Mouse (Mus musculus) bone marrow, adult 2 months (tissue): ENCODE measurements around the gene Nt5c2.
"Not testable (repeated sequence)": the region's sequence is repeated elsewhere in the genome, so short reads cannot be mapped to it uniquely, and the experiment has no call there.

ENCODE experiments used
- CTCF ChIP-seq: fragments of 200-500 bp; IDR thresholded peaks from 2 replicates; pipeline ENCODE4 v1.5.1; 2011; ENCODE audit warnings: low read length, control low read depth; ENCODE audit not compliant: control insufficient read depth, insufficient read depth
- POLR2A ChIP-seq: fragments of 200-500 bp; IDR thresholded peaks from 2 replicates; pipeline ENCODE4 v1.6.1; 2011; ENCODE audit warnings: low read depth, mild to moderate bottlenecking, control low read depth, low read length, borderline replicate concordance; ENCODE audit not compliant: control insufficient read depth

DNA sequence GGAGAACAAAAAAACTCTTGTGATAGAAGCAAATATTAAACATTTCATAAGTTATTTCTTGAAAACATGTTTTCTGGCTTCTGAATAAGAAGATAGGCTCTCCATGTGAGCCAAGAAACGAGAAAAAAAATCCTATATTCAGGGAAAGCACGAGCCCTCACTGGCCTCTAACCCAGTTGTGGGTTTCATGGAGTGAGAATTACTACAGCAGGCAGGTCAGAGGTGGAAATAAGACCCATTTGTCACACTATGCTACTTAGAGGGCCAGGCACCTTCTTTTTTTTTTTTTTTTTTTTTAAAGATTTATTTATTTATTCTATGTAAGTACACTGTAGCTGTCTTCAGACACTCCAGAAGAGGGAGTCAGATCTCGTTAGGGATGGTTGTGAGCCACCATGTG lies 14.6 kb downstream of the Nt5c2 start:
- not testable (repeated sequence) for TF ChIP-seq CTCF, POLR2A
